Mouse (Mus musculus) hindbrain, embryonic 14.5 days (tissue): ENCODE results near the gene Olfr1446. TPM values are rescaled to one million over a fixed set of nuclear protein-coding genes. Genes with fewer than 3 reads are reported as not detected.

Source experiments
- ATAC-seq: fragments of 200-750 bp; cut with Nextera tagmentation; 2 replicates; pipeline ENCODE4 v1.8.0; 2017; ENCODE audit warnings: moderate number of reproducible peaks, mild to moderate bottlenecking, moderate TSS enrichment, moderate library complexity; ENCODE audit not compliant: low FRiP score
- DNase-seq: peaks from one replicate; pipeline ENCODE4 v3.0.0-alpha.2; 2015; ENCODE audit warnings: low spot score
- H3K27ac ChIP-seq: fragments of 300-500 bp; sonication (generic); 2 replicates; pipeline ENCODE4 v1.5.1; 2014; ENCODE audit warnings: mild to moderate bottlenecking, moderate library complexity
- H3K27me3 ChIP-seq: fragments of 300-500 bp; sonication (generic); 2 replicates; pipeline ENCODE4 v1.6.1; 2014; ENCODE audit warnings: mild to moderate bottlenecking, low read length, mixed read lengths; ENCODE audit not compliant: control insufficient read depth, insufficient read depth
- H3K36me3 ChIP-seq: fragments of 300-500 bp; sonication (generic); replicated peaks from 2 replicates; pipeline ENCODE4 v1.6.1; 2014; ENCODE audit not compliant: control insufficient read depth, insufficient read depth
- H3K4me1 ChIP-seq: fragments of 300-500 bp; sonication (generic); replicated peaks from 2 replicates; pipeline ENCODE4 v1.6.1; 2014; ENCODE audit warnings: antibody characterized with exemption, low read length, mixed read lengths; ENCODE audit not compliant: control insufficient read depth, insufficient read depth
- H3K4me2 ChIP-seq: fragments of 300-500 bp; sonication (generic); replicated peaks from 2 replicates; pipeline ENCODE4 v1.6.1; 2014; ENCODE audit warnings: mild to moderate bottlenecking, moderate library complexity
- H3K4me3 ChIP-seq: fragments of 300-500 bp; sonication (generic); replicated peaks from 2 replicates; pipeline ENCODE4 v1.5.1; 2014; ENCODE audit warnings: mild to moderate bottlenecking, low read length
- H3K9ac ChIP-seq: fragments of 300-500 bp; sonication (generic); 2 replicates; pipeline ENCODE4 v1.6.1; 2014
- H3K9me3 ChIP-seq: fragments of 300-500 bp; sonication (generic); 2 replicates; pipeline ENCODE4 v1.6.1; 2016; ENCODE audit warnings: low read length; ENCODE audit not compliant: control insufficient read depth
- WGBS: fragments of 180-500 bp; shearing (Covaris S2); extraction: QIAGEN DNeasy Blood & Tissue Kit; methylation state at CpG from one replicate; pipeline ENCODE4 v1.1.7; 2014; 5-methylcytosine and 5-hydroxymethylcytosine counted together
- polyA plus RNA-seq: library from polyadenylated mRNA; unstranded; fragments of >200 nt; fragmentation: Nextera tagmentation; extraction: Ambion mirVana; gene quantifications from 2 replicates; pipeline ENCODE4 v1.2.1, GENCODE M21; 2014

The Olfr1446 gene
- polyA plus RNA-seq = not detected in 2 replicates

GRCm38 (mm10) chr19:12893424-12893823, at the start of gene Olfr1446:
Gene Olfr1446 (minus strand): TSS chr19:12893524.
- no peaks in the 10 kb centered on the region for H3K27me3 ChIP-seq
- H3K27ac ChIP-seq = no peak within 1 kb of the TSS
- WGBS = 88% methylated on average over 1 of the region's 1 CpGs
- no peak within 1 kb of the TSS for H3K4me2 ChIP-seq
- H3K4me3 ChIP-seq = no peak within 1 kb of the TSS
- DNase-seq (no peak), ATAC-seq (no peak)
- no peak within 1 kb of the TSS for H3K9ac ChIP-seq
- H3K4me1 ChIP-seq = no peaks in the 10 kb centered on the region
- H3K36me3 ChIP-seq = no peaks in the 10 kb centered on the region
- H3K9me3 ChIP-seq = no peaks in the 10 kb centered on the region

- H3K4me2 ChIP-seq = no peak within 1 kb of the TSS
- no peaks in the 10 kb centered on the region for H3K9me3 ChIP-seq
- no peak within 1 kb of the TSS for H3K4me3 ChIP-seq
- no peak for DNase-seq
- H3K9ac ChIP-seq = no peak within 1 kb of the TSS
- H3K27ac ChIP-seq = no peak within 1 kb of the TSS
- no peaks in the 10 kb centered on the region for H3K4me1 ChIP-seq
- no peaks in the 10 kb centered on the region for H3K36me3 ChIP-seq
- H3K27me3 ChIP-seq = no peaks in the 10 kb centered on the region
- ATAC-seq = no peak
Measured at GRCm38 (mm10) chr19:12930540-12930939, 37.2 kb upstream of the Olfr1446 start, which contains the start of gene Olfr1449. Gene Olfr1449 (plus strand): TSS chr19:12930840.

GRCm38 (mm10) chr19:12924319-12924718, 31.0 kb upstream of the Olfr1446 start, which contains the start of gene Olfr1448:
Gene Olfr1448 (minus strand): TSS chr19:12924419.
- Histone ChIP-seq H3K9me3 (no peaks in the 10 kb centered on the region), H3K4me2 (no peak within 1 kb of the TSS), H3K36me3 (no peaks in the 10 kb centered on the region), H3K4me3 (no peak within 1 kb of the TSS), H3K4me1 (no peaks in the 10 kb centered on the region), H3K9ac (no peak within 1 kb of the TSS), H3K27ac (no peak within 1 kb of the TSS), H3K27me3 (no peaks in the 10 kb centered on the region)
- ATAC-seq (no peak), DNase-seq (no peak)
- 76% methylated on average over 1 of the region's 1 CpGs for WGBS

- Histone ChIP-seq H3K4me3 (no peak within 1 kb of the TSS), H3K27ac (no peak within 1 kb of the TSS), H3K27me3 (no peaks in the 10 kb centered on the region), H3K4me1 (no peaks in the 10 kb centered on the region), H3K36me3 (no peaks in the 10 kb centered on the region), H3K9me3 (0 out of 2 replicates have a peak, but pooled peaks cover 4% of the 10 kb centered on the region), H3K4me2 (no peak within 1 kb of the TSS), H3K9ac (no peak within 1 kb of the TSS)
- no peak for ATAC-seq
- no peak for DNase-seq
- WGBS = 96% methylated on average over 1 of the region's 1 CpGs
Measured at GRCm38 (mm10) chr19:12903643-12904042, 10.3 kb upstream of the Olfr1446 start, which contains the start of gene Olfr1447. Gene Olfr1447 (minus strand): TSS chr19:12903743.

- Histone ChIP-seq H3K9me3 (no peaks in the 10 kb centered on the region), H3K36me3 (no peaks in the 10 kb centered on the region), H3K4me1 (no peaks in the 10 kb centered on the region), H3K27ac (no peak within 1 kb of the TSS), H3K4me3 (no peak within 1 kb of the TSS), H3K27me3 (no peaks in the 10 kb centered on the region), H3K4me2 (no peak within 1 kb of the TSS), H3K9ac (no peak within 1 kb of the TSS)
- ATAC-seq = no peak
- DNase-seq = no peak
- 93% methylated on average over 2 of the region's 2 CpGs for WGBS
Measured at GRCm38 (mm10) chr19:12883555-12883954, 9.8 kb downstream of the Olfr1446 start, which contains the start of gene Olfr1445. Gene Olfr1445 (plus strand): TSS chr19:12883855.

GRCm38 (mm10) chr19:12856983-12857382, 36.3 kb downstream of the Olfr1446 start, which contains the start of gene Olfr1444:
Gene Olfr1444 (plus strand): TSS chr19:12857283.
- ATAC-seq = no peak
- H3K36me3 ChIP-seq = no peaks in the 10 kb centered on the region

GRCm38 (mm10) chr19:12846382-12846781, 46.9 kb downstream of the Olfr1446 start, which contains the start of gene Gm5244:
Gene Gm5244 (plus strand): TSS chr19:12846682.
- DNase-seq (no peak), ATAC-seq (no peak)
- no peaks in the 10 kb centered on the region for H3K27me3 ChIP-seq
- no peak within 1 kb of the TSS for H3K4me2 ChIP-seq
- H3K4me3 ChIP-seq = no peak within 1 kb of the TSS
- H3K4me1 ChIP-seq = no peaks in the 10 kb centered on the region
- no peaks in the 10 kb centered on the region for H3K9me3 ChIP-seq
- no peaks in the 10 kb centered on the region for H3K36me3 ChIP-seq
- H3K9ac ChIP-seq = no peak within 1 kb of the TSS
- H3K27ac ChIP-seq = no peak within 1 kb of the TSS

More at GRCm38 (mm10) chr19:12856983-12857382, 36.3 kb downstream of the Olfr1446 start, which contains the start of gene Olfr1444:
- DNase-seq = no peak
- Histone ChIP-seq H3K9ac (no peak within 1 kb of the TSS), H3K4me2 (no peak within 1 kb of the TSS), H3K27ac (no peak within 1 kb of the TSS), H3K4me1 (no peaks in the 10 kb centered on the region), H3K27me3 (no peaks in the 10 kb centered on the region), H3K4me3 (no peak within 1 kb of the TSS), H3K9me3 (no peaks in the 10 kb centered on the region)
- 53% methylated on average over 1 of the region's 1 CpGs for WGBS

GRCm38 (mm10) chr19:12838507-12838906, 54.8 kb downstream of the Olfr1446 start:
- H3K4me1 ChIP-seq = no peaks in the 10 kb centered on the region
- no peaks in the 10 kb centered on the region for H3K9me3 ChIP-seq
- H3K4me2 ChIP-seq = no peak overlapping the region
- H3K9ac ChIP-seq = no peak overlapping the region
- no peak overlapping the region for H3K4me3 ChIP-seq
- 85% methylated on average over 1 of the region's 1 CpGs for WGBS
- H3K36me3 ChIP-seq = no peaks in the 10 kb centered on the region
- no peak for DNase-seq
- no peaks in the 10 kb centered on the region for H3K27me3 ChIP-seq
- H3K27ac ChIP-seq = no peak overlapping the region
- ATAC-seq = no peak
